Mouse (Mus musculus) E14TG2a.4 (cell line): Measurements from ENCODE around the gene Ptpn22.

Experiments used
- CTCF ChIP-seq: conservative IDR thresholded peaks from 2 replicates; pipeline ENCODE4 v1.5.1; 2014; ENCODE audit warnings: low read length
- NANOG ChIP-seq: IDR thresholded peaks from 2 replicates; pipeline ENCODE4 v1.6.1; 2014; ENCODE audit warnings: borderline replicate concordance, low read length, mixed read lengths
- POU5F1 ChIP-seq: IDR thresholded peaks from 2 replicates; pipeline ENCODE4 v1.6.1; 2014; ENCODE audit warnings: low read length, borderline replicate concordance

DNA sequence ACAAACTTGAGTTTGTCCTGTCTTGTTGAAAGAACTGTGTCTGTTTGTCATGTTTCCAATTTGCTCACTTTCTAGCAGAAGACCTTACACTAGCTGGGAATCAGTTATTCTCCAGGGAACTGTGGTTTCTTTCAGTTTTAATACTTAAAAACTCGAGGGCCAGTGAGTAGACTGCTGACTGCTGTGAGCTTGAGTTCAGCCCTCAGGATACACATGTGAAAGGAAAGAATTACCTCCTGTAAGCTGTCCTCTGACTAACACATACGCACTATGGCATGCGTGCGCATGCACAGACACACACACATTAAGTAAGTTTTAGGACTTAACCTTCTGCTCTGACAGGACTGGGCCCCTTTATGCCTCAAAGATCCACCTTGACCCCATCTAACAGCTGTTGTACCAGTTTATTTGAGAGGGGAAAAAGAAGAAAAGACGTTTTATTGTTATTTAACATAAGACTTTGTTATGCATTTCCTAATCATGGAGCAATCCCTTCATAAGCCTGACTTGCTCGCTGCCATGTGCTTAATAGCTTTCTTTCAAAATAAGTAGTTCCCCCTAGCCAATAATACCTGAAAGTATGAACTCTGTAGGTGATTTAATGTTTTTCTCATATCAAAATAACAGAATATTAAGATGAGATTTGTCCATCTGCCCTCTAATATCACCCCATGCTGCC lies 24.2 kb upstream of the Ptpn22 start:
- no peak for TF ChIP-seq CTCF
- TF ChIP-seq NANOG = no peak
- no peak for TF ChIP-seq POU5F1
